Mouse (Mus musculus) gastrocnemius, postnatal 36 days (tissue): Measurements from ENCODE around the gene Vwa7. TPM values are rescaled to one million over a fixed set of nuclear protein-coding genes. Genes with fewer than 3 reads are reported as not detected.
"Not testable (repeated sequence)": the region's sequence is repeated elsewhere in the genome, so short reads cannot be mapped to it uniquely, and the experiment has no call there.

Experiments used
- DNase-seq, 2 experiments: peaks; one replicate each; pipeline ENCODE4 v3.0.0; 2022
- intact Hi-C: fragments of 180-260 bp; cut with DNase I; formaldehyde crosslinking; loops from one replicate; pipeline ENCODE4 v1.15.1; 2025
- total RNA-seq, 2 experiments: library from RNA; stranded (reverse); gene quantifications; 2 replicates each; pipeline ENCODE4 v1.2.3; 2021

The Vwa7 gene
- total RNA-seq, 2 experiments from 2014 or later = 11.3 to 12.8 TPM

DNA sequence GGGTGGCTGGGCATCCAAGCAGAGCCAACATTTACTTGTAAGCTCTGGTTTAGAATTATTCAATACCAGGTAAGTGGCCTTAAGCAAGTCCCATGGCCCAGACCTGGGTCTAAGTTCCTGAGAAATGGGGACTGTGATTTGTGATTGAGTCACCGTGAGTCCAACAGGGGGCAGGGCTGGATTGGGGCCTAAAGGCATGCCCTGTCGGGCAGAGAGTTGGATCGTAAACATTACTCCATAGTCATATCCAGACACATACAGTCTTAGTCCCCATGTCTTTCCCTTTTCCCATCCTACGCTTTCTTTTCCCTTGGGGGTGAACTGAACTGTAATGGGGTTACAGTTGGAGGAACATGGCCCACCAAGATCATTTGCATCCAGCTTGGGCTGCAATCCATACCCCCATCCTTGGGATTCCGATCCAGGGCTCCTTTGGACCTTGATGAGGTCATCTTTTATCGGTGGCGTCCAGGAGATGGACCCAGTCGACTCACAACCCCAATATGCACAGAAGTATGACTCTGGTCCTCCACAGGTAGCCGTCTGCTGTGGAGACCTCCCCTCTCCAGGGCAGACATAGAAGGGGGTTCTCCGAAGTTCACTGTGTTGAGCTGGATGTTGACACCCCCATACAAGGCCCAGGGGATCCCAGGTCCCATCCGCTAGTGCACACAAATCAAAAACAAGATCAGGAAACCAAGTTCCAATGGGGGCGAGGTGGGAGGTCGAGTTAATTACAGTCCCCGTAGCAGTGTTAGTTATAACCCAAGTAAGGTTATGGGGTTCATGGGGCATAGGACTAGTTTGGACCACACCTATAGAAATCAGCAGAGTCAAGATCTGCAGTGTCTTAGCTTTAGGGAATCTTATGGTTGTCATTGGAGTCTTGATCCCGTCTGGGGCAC, 17.6 kb upstream of the Vwa7 start:
- intact Hi-C loops = no loop called here

DNA sequence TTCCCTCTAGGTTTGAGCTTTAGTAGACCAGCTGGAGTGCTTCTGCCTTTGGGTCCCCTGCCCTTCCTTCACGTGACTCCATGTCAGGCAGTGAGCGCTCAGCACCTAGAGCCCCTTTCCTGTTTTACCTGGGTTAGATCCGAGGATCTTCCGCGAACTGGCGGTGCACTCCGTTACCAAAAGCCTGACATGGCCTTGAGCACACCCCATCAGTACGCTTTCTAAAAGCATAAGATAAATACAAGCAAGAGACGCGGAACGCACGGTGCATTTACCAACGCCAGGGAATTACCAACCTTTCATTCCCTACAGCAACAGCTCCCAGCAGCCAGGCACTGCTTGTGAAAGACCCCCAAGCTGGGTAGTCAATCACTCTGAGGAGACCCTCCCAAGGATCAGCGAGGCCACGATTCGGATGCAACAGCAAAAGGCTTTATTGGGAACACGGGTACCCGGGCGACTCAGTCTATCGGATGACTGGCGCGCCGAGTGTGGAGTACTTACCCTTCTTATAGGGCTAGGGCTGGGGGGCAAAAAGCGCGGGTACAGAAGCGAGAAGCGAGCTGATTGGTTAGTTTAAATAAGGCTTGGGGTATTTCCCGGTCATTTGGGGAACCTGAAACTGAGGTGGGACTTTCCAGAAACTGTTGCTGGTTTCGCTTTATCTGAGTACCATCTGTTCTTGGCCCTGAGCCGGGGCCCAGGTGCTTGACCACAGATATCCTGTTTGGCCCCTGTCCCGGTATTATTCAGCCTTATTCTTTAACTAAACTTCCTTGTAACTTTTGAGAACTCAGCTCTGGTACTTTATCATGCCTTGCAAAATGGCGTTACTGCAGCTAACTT, 16.3 kb upstream of the Vwa7 start:
- DNase-seq, intact Hi-C loops: not testable (repeated sequence)

More for the DNA sequence above, 17.6 kb upstream of the Vwa7 start:
- DNase-seq = no peak

DNA sequence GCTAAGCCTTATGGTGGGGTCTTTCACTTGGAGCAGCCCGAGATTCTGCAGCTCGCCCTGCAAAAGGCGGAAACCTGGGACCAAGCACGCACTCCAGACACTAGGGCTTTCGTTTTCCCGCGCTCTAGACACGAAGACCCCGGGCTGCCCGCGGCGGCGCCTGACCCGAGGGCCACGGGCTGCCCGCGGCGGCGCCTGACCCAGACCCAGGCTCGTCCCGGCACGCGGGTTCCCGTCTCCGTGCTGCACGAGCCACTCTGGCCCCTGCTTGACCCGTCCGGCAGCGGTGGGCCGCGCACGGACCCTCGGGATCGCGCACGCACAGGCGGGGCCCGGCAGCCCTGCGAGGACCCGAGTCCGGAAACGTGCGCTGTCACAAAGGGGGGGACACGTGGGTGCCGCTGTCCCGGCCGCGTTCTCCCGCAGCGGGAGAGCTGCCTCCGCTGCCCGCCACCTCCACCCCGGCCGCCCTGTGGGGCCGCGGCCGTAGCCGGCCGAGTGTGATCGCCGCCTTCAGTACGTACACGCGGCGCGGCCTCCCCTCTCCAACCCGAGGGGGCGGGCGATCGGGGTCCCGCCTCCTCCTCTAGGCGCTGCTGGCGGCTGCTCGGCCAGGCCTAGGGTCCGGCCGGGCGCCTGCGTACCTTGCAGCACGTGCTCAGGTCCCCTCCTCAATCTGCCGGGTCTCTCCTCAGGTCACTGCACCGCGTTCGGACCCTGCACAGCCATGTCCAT, 15.5 kb upstream of the Vwa7 start, which contains the start of gene Vars:
Vars (plus strand) TSS at position 271 of the 735 bp plus-strand sequence.
- DNase-seq = peak; percentile 77 to 88
- intact Hi-C loops = no loop called here

DNA sequence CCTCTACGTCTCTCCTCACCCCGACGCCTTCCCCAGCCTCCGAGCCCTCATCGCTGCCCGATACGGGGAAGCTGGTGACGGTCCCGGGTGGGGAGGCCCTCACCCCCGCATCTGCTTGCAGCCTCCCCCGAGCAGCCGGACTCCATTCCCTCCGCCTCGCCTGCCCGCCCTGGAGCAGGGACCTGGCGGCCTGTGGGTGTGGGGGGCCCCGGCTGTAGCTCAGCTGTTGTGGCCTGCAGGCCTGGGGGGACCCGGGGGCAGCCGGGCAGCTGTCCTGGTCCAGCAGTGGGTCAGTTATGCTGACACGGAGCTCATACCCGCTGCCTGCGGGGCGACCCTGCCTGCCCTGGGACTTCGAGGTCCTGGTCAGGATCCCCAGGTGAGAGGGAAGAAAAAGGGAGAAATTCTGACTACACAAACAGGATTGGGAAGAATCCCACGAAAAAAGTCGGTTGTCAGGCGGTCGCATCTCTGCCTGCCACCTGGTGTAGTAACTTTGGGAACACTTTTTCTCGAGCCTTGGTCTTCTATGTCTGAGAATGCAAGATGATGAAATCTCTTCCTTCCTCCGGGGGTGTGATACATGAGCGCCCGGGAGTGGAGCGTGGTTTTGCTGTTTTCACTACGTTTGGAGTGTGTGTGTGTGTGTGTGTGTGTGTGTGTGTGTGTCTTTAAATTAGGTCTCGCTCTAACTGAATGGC, 14.8 kb upstream of the Vwa7 start:
- intact Hi-C loops = no loop called here
- no peak for DNase-seq

DNA sequence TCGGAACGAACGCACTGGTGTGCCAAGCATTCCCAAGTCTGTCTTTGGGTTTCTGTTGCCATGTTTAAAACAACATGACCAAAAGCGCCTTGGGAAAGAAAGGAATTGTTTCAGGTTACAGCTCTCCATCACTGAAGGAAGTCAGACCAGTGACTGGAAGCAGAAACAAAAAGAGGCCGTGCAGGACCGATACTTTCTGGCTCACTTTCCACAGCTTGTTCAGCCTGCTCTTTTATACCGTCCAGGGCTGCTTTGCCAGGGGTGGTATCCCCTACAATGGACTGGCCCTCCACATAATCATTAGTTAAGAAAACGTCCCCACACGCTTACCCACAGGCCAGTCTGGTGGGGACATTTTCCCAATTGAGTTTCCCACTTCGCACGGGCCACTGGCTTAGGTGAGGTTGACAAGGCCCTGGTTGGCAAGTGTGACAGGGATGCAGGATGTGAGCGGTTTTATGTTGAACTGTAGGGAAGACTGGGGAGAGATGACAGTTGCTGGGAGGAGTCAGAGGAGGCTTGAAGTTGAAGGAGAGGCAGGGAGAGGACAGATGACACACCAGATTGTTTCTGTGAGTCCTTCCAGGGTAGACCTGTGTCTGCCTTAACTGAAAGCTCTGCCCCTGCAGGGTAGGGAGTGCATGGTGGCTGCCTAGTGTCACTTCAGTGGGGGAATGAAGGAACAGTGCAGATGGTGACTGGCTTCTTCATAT, 14.1 kb upstream of the Vwa7 start:
- intact Hi-C loops = no loop called here
- no peak for DNase-seq

DNA sequence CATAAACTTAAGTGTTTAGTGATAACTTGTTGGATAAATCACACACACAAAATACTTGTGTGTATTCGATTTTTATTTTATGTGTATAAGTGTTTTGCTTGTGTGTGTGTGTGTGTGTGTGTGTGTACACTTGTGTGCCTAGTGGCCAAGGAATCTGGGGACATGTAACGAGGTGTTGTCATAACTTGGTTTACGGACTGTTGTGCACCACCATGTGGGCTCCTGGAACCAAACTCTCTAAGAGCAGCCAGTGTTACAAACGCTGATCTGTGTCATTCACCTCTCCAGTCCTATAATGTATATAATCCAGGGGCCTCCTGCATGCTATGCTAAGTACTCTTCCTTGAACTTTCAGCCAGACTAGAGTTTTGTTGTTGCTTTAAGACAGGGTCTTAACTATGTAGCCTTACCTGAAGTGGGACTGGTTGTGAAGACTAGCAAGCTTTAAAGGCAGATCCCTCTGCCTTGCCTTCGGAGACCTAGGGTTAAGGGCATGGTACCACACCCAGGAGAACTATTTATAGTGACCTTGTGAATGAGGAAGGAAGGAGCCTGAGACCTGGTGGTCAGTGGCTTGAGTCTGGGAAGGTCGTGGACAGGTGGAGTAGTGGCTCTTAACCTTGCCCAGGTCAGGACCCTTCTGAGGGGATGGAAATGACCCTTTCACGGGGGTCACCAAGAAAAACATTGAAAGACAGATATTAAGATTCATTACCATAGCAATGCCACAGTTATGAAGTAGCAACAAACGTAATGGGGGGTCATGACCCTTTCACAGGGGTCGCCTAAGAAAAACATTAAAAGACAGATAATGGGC, 13.1 kb upstream of the Vwa7 start:
- DNase-seq = no peak
- intact Hi-C loops = no loop called here

DNA sequence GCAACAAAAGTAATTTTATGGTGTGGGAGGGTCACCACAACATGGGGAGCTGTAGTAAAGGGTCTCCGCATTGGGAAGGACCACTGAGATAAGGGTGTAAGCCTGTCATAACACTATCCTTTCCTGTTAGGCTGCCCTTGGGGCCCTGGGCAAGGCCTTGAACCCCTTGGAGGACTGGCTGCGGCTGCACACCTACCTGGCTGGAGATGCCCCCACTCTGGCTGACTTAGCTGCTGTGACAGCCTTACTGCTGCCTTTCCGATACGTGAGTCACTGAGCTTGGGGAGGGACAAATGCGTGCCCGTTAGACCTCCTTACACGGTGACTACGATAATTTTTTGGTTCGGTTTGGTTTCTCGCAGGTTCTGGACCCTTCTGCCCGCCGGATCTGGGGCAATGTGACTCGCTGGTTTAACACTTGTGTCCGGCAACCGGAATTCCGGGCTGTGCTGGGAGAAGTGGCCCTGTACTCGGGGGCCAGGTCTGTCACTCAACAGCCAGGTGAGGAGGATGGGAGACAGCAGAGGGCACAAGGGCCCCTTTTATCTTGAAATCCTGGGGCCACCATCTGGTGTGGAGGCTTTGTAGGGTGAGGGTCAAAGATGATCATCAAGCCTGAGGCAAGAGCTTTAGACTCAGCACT, 12.2 kb upstream of the Vwa7 start:
- intact Hi-C loops = no loop called here
- DNase-seq = no peak

DNA sequence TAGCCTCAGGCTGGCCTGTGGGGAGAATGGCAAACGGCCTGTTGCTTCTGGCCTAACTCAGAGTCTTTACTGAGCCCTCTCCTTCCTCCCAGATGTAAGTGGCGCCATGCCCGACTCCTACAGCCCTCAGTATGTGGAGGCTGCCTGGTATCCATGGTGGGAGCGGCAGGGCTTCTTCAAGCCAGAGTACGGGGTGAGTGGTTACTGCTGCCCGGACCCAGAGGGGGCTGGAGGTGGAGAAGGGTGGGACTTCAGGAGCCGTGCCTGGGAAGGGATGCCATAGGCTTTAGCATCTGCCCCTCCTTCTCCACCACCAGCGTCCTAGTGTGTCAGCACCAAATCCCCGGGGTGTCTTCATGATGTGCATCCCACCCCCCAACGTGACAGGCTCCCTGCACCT, 11.2 kb upstream of the Vwa7 start:
- DNase-seq = no peak
- intact Hi-C loops = no loop called here

DNA sequence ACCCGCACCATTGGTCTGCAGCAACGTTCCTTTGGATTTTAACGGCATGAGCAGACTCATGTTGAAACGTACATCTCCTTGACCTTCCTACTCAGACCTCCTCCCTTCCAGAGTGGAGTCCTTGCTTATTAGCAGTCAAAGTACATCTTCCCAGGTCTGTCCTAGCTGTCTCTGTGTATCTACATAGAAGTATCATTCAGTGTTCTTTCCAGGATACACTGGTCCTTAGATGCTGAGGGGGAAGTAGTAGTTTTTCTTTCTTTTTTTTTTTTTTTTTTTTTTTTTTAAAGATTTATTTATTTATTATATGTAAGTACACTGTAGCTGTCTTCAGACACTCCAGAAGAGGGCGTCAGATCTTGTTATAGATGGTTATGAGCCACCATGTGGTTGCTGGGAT, 10.5 kb upstream of the Vwa7 start:
- DNase-seq, intact Hi-C loops: not testable (repeated sequence)

DNA sequence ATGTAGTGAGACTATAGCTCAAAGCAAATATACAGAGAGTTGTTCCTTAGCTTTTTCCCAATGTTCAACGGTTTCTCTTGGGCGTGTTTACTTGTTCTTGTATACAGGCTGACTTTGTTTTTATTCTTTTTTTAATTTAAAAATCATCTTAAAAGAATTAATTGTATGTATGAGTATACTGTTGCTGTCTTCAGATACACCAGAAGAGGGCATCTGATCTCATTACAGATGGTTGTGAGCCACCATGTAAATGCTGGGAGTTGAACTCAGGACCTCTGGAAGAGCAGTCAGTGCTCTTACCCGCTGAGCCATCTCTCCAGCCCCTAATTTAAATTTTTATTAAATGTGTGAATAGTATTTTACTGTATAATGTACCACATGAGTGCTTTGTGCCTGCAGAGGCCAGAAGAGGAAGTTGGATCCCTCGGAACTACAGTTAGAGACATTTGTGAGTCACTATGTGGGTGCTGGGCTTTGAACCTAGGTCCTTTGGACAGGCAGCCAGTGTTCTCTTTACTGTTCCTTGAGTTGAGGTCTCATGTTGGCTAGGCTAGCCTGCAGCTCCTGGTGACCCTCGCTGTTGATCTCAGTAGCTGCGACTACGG, 8.9 kb upstream of the Vwa7 start:
- intact Hi-C loops = no loop called here
- DNase-seq = no peak

DNA sequence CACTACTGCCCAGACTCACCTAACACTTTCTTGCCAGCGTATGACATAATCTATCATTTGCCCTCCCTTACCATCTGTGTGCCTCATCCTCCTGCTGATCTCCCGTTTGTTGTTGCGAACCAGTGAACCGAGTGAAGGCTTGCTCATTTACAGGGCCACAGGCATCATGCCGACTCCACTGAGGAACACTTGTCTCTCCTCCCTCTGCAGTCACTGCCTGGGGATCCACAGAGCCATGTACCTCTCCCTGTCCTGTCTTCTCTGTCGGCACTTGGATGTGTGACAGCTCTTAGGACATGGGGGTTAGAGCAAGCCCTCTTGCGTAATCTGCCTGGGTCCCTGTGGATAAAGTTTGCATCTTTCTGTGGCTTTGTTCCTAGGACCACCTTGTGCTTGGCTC, 6.8 kb upstream of the Vwa7 start:
- DNase-seq = no peak
- intact Hi-C loops = no loop called here

DNA sequence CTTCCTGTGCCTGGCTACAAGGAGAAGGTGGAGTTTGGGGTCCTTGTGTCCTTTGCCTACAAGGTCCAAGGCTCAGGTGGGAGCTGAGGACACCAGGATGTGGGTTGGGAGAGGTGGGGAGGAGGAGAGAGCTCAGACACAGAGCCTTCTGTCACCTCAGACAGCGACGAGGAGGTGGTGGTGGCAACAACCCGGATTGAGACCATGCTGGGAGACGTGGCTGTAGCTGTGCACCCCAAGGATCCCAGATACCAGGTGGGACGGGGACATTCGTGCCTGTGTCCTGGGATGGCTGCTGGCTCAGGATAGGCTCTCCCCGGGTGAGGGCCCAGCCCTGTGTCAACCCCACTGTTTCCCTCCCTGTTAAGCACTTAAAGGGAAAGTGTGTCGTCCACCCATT, 4.9 kb upstream of the Vwa7 start:
- intact Hi-C loops = no loop called here
- DNase-seq = no peak

DNA sequence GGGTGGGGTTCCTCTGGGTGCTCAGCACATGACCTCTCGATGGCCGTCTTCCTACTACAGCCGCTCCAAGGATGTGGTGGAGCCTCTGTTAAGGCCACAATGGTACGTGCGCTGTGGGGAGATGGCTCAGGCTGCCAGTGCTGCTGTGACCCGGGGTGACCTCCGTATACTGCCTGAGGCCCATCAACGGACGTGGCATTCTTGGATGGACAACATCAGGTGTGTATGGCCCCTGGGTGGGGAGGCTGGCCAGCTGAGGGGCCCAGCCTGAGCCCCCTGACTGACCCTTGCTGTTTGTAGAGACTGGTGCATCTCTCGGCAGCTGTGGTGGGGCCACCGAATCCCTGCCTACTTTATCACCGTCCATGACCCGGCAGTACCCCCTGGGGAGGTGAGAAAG, 3.9 kb upstream of the Vwa7 start:
- DNase-seq = no peak

DNA sequence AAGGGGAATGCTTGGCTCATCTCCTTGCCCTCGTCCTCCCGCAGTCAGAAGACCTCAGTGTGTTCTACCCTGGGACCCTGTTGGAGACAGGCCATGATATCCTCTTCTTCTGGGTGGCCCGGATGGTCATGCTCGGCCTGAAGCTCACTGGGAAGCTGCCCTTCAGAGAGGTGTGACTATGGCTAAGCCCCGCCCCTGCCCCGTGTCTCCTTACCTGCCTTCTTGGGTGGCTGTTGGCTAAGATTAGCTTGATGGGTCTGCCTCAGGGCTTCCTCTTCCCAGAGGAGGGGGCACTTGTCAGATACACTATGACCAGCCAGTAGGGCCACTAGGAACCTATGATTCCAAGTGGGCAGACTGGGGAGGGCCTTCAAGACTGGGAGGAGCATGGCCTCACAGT, 3.2 kb upstream of the Vwa7 start:
- intact Hi-C loops = no loop called here
- no peak for DNase-seq

More for the DNA sequence above, 3.9 kb upstream of the Vwa7 start:
- intact Hi-C loops = no loop called here

DNA sequence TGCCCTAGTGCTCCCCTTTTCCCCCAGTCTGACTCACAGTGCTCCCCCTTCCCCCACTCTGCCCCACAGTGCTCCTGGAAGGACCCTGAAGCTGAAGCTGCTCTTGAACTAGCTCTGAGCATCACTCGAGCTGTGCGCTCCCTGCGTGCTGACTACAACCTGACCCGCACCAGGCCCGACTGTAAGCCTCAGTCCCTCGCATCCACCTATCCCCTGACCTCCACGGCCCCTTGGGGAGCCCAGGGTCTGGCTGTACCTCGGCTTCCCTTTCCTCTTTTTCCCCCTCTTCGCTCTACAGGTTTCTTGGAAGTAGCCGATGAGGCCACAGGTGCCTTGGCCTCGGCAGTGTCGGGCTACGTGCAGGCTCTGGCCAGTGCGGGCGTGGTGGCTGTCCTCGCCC, 1.1 kb upstream of the Vwa7 start:
- DNase-seq = no peak
- intact Hi-C loops = no loop called here

DNA sequence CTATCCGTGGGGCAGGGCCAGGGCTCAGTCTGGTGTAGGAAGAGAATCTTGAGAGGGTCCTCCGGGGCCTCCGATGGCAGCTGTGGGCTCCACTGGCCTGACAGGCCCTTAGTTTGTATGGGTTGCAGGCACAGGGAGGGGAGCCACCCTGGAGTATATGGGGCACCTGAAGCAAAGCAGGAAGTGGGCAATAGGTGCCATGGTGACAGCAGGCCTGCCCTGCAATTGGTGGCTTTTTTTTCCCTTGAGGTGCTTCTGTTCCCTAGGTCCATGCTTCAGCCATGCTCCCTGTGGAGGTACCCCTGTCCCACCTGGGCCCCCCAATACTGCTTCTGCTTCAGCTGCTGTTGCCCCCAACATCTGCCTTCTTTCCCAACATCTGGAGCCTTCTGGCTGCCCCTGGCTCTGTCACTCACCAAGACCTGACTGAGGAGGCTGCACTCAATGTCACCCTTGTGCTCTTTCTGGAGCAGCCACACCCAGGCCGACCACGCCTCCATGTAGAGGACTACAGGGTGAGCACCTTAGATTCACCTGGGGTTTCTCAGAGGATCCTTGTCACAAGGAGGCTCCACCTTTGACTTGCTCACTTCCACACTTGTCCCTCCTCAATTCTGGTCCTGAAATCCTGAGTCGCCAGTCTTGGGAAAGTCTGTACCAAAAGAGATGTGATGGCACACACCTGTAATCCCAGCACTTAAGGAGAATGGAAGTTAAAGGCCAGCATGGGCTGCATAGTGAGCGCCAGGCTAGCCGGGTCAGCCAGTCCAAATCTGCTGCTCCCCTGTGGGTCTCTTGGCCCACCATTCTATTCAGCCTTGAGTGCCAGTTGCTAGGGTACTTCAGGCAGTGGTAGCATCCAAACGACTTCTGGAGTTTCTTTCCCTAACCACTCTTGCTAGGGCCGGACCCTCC, 669 bp downstream of the Vwa7 start:
- intact Hi-C loops = no loop called here
- no peak for DNase-seq

DNA sequence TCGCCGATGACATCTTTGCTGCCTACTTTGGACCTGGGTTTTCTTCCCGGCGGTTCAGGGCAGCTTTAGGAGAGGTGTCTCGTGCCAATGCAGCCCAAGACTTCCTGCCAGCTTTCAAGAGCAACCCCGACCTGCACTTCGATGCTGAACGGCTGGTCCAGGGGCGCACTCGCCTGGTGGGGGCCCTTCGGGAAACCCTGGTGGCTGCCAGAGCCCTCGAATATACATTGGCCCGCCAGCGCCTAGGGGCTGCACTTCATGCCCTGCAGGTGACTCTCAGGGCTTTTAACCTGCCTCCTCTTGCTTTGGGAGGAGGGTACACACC, 1.3 kb downstream of the Vwa7 start:
- intact Hi-C loops = no loop called here
- DNase-seq = peak in 1 of 2 experiments; percentile 13
